Mouse (Mus musculus): Measurements from ENCODE around the gene Icam1.

DNA sequence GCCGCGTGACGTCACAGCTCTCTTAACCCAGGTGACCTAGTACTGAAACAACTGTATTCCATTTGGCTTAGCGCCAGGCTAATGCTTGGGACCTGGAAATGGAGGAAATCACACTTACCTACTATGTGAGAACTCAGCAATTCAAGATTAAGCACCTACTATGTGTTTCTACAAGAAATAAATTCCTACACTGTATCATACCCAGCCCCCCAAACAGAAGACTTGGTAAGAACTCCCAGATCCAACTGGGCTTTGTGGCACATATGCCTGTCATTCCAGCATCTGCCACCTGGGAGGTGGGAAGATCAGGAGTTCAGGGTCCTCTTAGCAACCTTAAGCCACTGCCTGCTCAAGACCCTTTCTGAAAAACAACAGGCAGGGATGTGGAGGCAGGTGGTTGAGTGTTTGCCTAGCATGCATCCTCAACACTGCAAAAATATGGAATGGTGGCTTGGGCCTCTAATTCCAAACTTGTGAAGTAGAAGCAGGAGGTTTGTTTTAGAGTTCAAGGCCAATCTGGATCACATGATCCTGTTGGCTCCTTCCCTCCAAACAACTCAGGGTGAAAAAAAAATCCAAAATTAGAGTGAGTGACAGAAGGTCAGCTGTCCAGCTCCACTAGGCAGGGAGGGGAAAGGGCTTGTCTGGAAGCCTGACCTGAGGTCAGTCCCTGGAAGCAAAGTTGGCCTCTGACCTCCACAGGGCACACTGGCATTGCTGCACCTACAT lies 38.7 kb upstream of the Icam1 start:
- TF ChIP-seq CTCF (conservative IDR thresholded peaks at IDR 0.05; ENCODE audit: insufficient read depth, insufficient read length, low read depth, low read length) (0 out of 2 replicates have a peak, but pooled peaks have one; percentile 9), POLR2A (IDR thresholded peaks at IDR 0.05; ENCODE audit: low read depth, low read length) (no peak)

Data from kidney, adult 2 months (tissue).